Mouse (Mus musculus): Measurements from ENCODE around the gene Trp53tg5. TPM values are rescaled to one million over a fixed set of nuclear protein-coding genes. Genes with fewer than 3 reads are reported as not detected.
A peak's percentile ranks its signal among the peaks of the same experiment; 100 is the strongest.

The Trp53tg5 gene
- not detected in 2 replicates for polyA plus RNA-seq (2015; fragmentation: Nextera tagmentation; extraction: Ambion mirVana)

GRCm38 (mm10) chr2:164473624-164474023 is at the start of gene Trp53tg5:
TSS of gene Trp53tg5 (minus strand) at chr2:164473724.
- Histone ChIP-seq H3K36me3 (ENCODE audit: control insufficient read depth, insufficient read depth, low read length) (no peaks in the 10 kb centered on the region), H3K4me3 (replicated peaks; ENCODE audit: low read length) (no peak within 1 kb of the TSS), H3K9me3 (replicated peaks; ENCODE audit: control insufficient read depth, low read length) (no peaks in the 10 kb centered on the region), H3K27me3 (ENCODE audit: control insufficient read depth, insufficient read depth, low read length) (no peaks in the 10 kb centered on the region), H3K27ac (ENCODE audit: low read length) (no peak within 1 kb of the TSS), H3K4me2 (ENCODE audit: low read depth, low read length) (no peak within 1 kb of the TSS), H3K9ac (ENCODE audit: low read length) (no peak within 1 kb of the TSS), H3K4me1 (ENCODE audit: control insufficient read depth, insufficient read depth, low read length) (no peaks in the 10 kb centered on the region)
- no peak for ATAC-seq (ENCODE audit: insufficient read depth, low FRiP score)
- 80% methylated on average over 6 of the region's 6 CpGs for WGBS

GRCm38 (mm10) chr2:164522280-164522679 is 48.8 kb upstream of the Trp53tg5 start:
- 0 out of 2 replicates have a peak overlapping the region, but pooled peaks have one; percentile 17 for H3K4me2 ChIP-seq (ENCODE audit: low read depth, low read length)
- 30% methylated on average over 8 of the region's 8 CpGs for WGBS
- ATAC-seq (ENCODE audit: insufficient read depth, low FRiP score), result no peak
- no peak overlapping the region for H3K9ac ChIP-seq (ENCODE audit: low read length)
- H3K4me3 ChIP-seq (replicated peaks; ENCODE audit: low read length), result no peak overlapping the region
- H3K4me1 ChIP-seq (ENCODE audit: control insufficient read depth, insufficient read depth, low read length), result peaks cover 7% of the 10 kb centered on the region
- no peaks in the 10 kb centered on the region for H3K36me3 ChIP-seq (ENCODE audit: control insufficient read depth, insufficient read depth, low read length)
- no peaks in the 10 kb centered on the region for H3K27me3 ChIP-seq (ENCODE audit: control insufficient read depth, insufficient read depth, low read length)
- no peaks in the 10 kb centered on the region; the same call in 1 of the 2 replicates for H3K9me3 ChIP-seq (replicated peaks; ENCODE audit: control insufficient read depth, low read length)
- H3K27ac ChIP-seq (ENCODE audit: low read length), result peak overlapping the region; percentile 19; the same call in 1 of the 2 replicates

- no peaks in the 10 kb centered on the region for H3K27me3 ChIP-seq (ENCODE audit: control insufficient read depth, insufficient read depth, low read length)
- peak overlapping the region; percentile 17; the same call in 1 of the 2 replicates for H3K4me2 ChIP-seq (ENCODE audit: low read depth, low read length)
- peak overlapping the region; percentile 29; the same call in 1 of the 2 replicates for H3K27ac ChIP-seq (ENCODE audit: low read length)
- 0 out of 2 replicates have a peak, but pooled peaks have one; percentile 42 for ATAC-seq (ENCODE audit: insufficient read depth, low FRiP score)
- peaks cover 7% of the 10 kb centered on the region for H3K4me1 ChIP-seq (ENCODE audit: control insufficient read depth, insufficient read depth, low read length)
- 0 out of 2 replicates have a peak overlapping the region, but pooled peaks have one; percentile 3 for H3K4me3 ChIP-seq (replicated peaks; ENCODE audit: low read length)
- 11% methylated on average over 11 of the region's 11 CpGs for WGBS
- no peaks in the 10 kb centered on the region; the same call in 1 of the 2 replicates for H3K9me3 ChIP-seq (replicated peaks; ENCODE audit: control insufficient read depth, low read length)
- no peaks in the 10 kb centered on the region for H3K36me3 ChIP-seq (ENCODE audit: control insufficient read depth, insufficient read depth, low read length)
- H3K9ac ChIP-seq (ENCODE audit: low read length), result no peak overlapping the region
These were observed 48.3 kb upstream of the Trp53tg5 start for GRCm38 (mm10) chr2:164521841-164522240.

- H3K9ac ChIP-seq (ENCODE audit: low read length), result no peak overlapping the region
- H3K9me3 ChIP-seq (replicated peaks; ENCODE audit: control insufficient read depth, low read length), result no peaks in the 10 kb centered on the region
- H3K27me3 ChIP-seq (ENCODE audit: control insufficient read depth, insufficient read depth, low read length), result no peaks in the 10 kb centered on the region
- no peak overlapping the region for H3K4me3 ChIP-seq (replicated peaks; ENCODE audit: low read length)
- peaks cover 7% of the 10 kb centered on the region for H3K4me1 ChIP-seq (ENCODE audit: control insufficient read depth, insufficient read depth, low read length)
- no peak overlapping the region for H3K4me2 ChIP-seq (ENCODE audit: low read depth, low read length)
- no peaks in the 10 kb centered on the region for H3K36me3 ChIP-seq (ENCODE audit: control insufficient read depth, insufficient read depth, low read length)
- peak; percentile 67 for ATAC-seq (ENCODE audit: insufficient read depth, low FRiP score)
- no peak overlapping the region for H3K27ac ChIP-seq (ENCODE audit: low read length)
- WGBS, result 23% methylated on average over 3 of the region's 3 CpGs
These were observed 47.3 kb upstream of the Trp53tg5 start for GRCm38 (mm10) chr2:164520782-164521181.

- Histone ChIP-seq H3K9me3 (replicated peaks; ENCODE audit: control insufficient read depth, low read length) (no peaks in the 10 kb centered on the region), H3K9ac (ENCODE audit: low read length) (no peak overlapping the region), H3K4me3 (replicated peaks; ENCODE audit: low read length) (no peak overlapping the region), H3K4me2 (ENCODE audit: low read depth, low read length) (no peak overlapping the region), H3K27me3 (ENCODE audit: control insufficient read depth, insufficient read depth, low read length) (no peaks in the 10 kb centered on the region), H3K4me1 (ENCODE audit: control insufficient read depth, insufficient read depth, low read length) (peaks cover 12% of the 10 kb centered on the region), H3K36me3 (ENCODE audit: control insufficient read depth, insufficient read depth, low read length) (no peaks in the 10 kb centered on the region), H3K27ac (ENCODE audit: low read length) (peak overlapping the region; percentile 87)
- 61% methylated on average over 6 of the region's 6 CpGs for WGBS
- no peak for ATAC-seq (ENCODE audit: insufficient read depth, low FRiP score)
These were observed 45.6 kb upstream of the Trp53tg5 start for GRCm38 (mm10) chr2:164519171-164519526.

- Histone ChIP-seq H3K4me3 (replicated peaks; ENCODE audit: low read length) (no peak overlapping the region), H3K36me3 (ENCODE audit: control insufficient read depth, insufficient read depth, low read length) (no peaks in the 10 kb centered on the region), H3K4me2 (ENCODE audit: low read depth, low read length) (no peak overlapping the region), H3K9me3 (replicated peaks; ENCODE audit: control insufficient read depth, low read length) (no peaks in the 10 kb centered on the region), H3K27me3 (ENCODE audit: control insufficient read depth, insufficient read depth, low read length) (no peaks in the 10 kb centered on the region), H3K27ac (ENCODE audit: low read length) (peak overlapping the region; percentile 87), H3K4me1 (ENCODE audit: control insufficient read depth, insufficient read depth, low read length) (peaks cover 12% of the 10 kb centered on the region), H3K9ac (ENCODE audit: low read length) (0 out of 2 replicates have a peak overlapping the region, but pooled peaks have one; percentile 25)
- peak; percentile 27; the same call in 1 of the 2 replicates for ATAC-seq (ENCODE audit: insufficient read depth, low FRiP score)
- 35% methylated on average over 11 of the region's 11 CpGs for WGBS
These were observed 45.0 kb upstream of the Trp53tg5 start for GRCm38 (mm10) chr2:164518266-164519170.

- Histone ChIP-seq H3K4me2 (ENCODE audit: low read depth, low read length) (no peak overlapping the region), H3K4me1 (ENCODE audit: control insufficient read depth, insufficient read depth, low read length) (peaks cover 12% of the 10 kb centered on the region), H3K27me3 (ENCODE audit: control insufficient read depth, insufficient read depth, low read length) (no peaks in the 10 kb centered on the region), H3K27ac (ENCODE audit: low read length) (peak overlapping the region; percentile 87), H3K9me3 (replicated peaks; ENCODE audit: control insufficient read depth, low read length) (no peaks in the 10 kb centered on the region), H3K36me3 (ENCODE audit: control insufficient read depth, insufficient read depth, low read length) (no peaks in the 10 kb centered on the region), H3K4me3 (replicated peaks; ENCODE audit: low read length) (no peak overlapping the region), H3K9ac (ENCODE audit: low read length) (no peak overlapping the region)
- ATAC-seq (ENCODE audit: insufficient read depth, low FRiP score), result no peak
- 30% methylated on average over 9 of the region's 10 CpGs for WGBS
These were observed 44.1 kb upstream of the Trp53tg5 start for GRCm38 (mm10) chr2:164517485-164518221.

- Histone ChIP-seq H3K27ac (ENCODE audit: low read length) (no peak overlapping the region), H3K4me3 (replicated peaks; ENCODE audit: low read length) (no peak overlapping the region), H3K27me3 (ENCODE audit: control insufficient read depth, insufficient read depth, low read length) (no peaks in the 10 kb centered on the region), H3K36me3 (ENCODE audit: control insufficient read depth, insufficient read depth, low read length) (no peaks in the 10 kb centered on the region), H3K9ac (ENCODE audit: low read length) (no peak overlapping the region), H3K9me3 (replicated peaks; ENCODE audit: control insufficient read depth, low read length) (no peaks in the 10 kb centered on the region), H3K4me2 (ENCODE audit: low read depth, low read length) (no peak overlapping the region), H3K4me1 (ENCODE audit: control insufficient read depth, insufficient read depth, low read length) (peaks cover 8% of the 10 kb centered on the region)
- ATAC-seq (ENCODE audit: insufficient read depth, low FRiP score), result no peak
- 80% methylated on average over 11 of the region's 11 CpGs for WGBS
These were observed 43.1 kb upstream of the Trp53tg5 start for GRCm38 (mm10) chr2:164516592-164516991.

- H3K36me3 ChIP-seq (ENCODE audit: control insufficient read depth, insufficient read depth, low read length), result no peaks in the 10 kb centered on the region
- H3K4me1 ChIP-seq (ENCODE audit: control insufficient read depth, insufficient read depth, low read length), result peaks cover 8% of the 10 kb centered on the region
- no peak overlapping the region for H3K9ac ChIP-seq (ENCODE audit: low read length)
- no peak overlapping the region for H3K4me3 ChIP-seq (replicated peaks; ENCODE audit: low read length)
- H3K27ac ChIP-seq (ENCODE audit: low read length), result no peak overlapping the region
- no peak for ATAC-seq (ENCODE audit: insufficient read depth, low FRiP score)
- 74% methylated on average over 9 of the region's 9 CpGs for WGBS
- no peak overlapping the region for H3K4me2 ChIP-seq (ENCODE audit: low read depth, low read length)
- no peaks in the 10 kb centered on the region for H3K9me3 ChIP-seq (replicated peaks; ENCODE audit: control insufficient read depth, low read length)
- H3K27me3 ChIP-seq (ENCODE audit: control insufficient read depth, insufficient read depth, low read length), result no peaks in the 10 kb centered on the region
These were observed 42.4 kb upstream of the Trp53tg5 start for GRCm38 (mm10) chr2:164515897-164516296.
